Mouse (Mus musculus) E14TG2a.4 (cell line): ENCODE data around the gene Psma5.

Experiments used
- CTCF ChIP-seq: conservative IDR thresholded peaks from 2 replicates; pipeline ENCODE4 v1.5.1; 2014; ENCODE audit warnings: low read length
- NANOG ChIP-seq: IDR thresholded peaks from 2 replicates; pipeline ENCODE4 v1.6.1; 2014; ENCODE audit warnings: borderline replicate concordance, low read length, mixed read lengths
- POU5F1 ChIP-seq: IDR thresholded peaks from 2 replicates; pipeline ENCODE4 v1.6.1; 2014; ENCODE audit warnings: low read length, borderline replicate concordance

- TF ChIP-seq CTCF (no peak), NANOG (no peak), POU5F1 (no peak)
Observed at GRCm38 (mm10) chr3:108327275-108327674, 70.5 kb downstream of the Psma5 start.
